Mouse (Mus musculus): ENCODE data around the gene Il9.

DNA sequence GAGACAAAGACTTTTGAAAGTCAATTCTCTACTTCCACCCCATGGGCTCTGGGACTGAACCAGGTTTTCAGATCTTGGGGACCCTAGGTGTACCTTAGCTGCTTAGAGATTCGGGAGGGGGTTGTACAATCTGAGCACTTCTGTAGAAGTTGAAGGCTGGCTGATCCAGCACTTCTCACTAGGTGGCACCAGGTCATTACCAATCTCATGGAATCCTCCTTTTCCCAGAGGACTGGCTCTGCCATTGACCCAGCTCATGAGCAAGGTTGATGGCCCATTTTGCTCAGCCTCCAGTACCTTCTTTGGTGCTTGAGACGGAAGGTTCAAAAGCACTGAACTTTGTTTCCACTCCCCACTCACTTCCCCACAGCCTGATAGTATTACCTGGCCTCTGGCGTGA lies 18.1 kb upstream of the Il9 start:
- no peak for TF ChIP-seq E2F4 (IDR thresholded peaks at IDR 0.05; ENCODE audit: insufficient read depth)
- no peak for TF ChIP-seq POLR2A (IDR thresholded peaks at IDR 0.05; ENCODE audit: insufficient read length, low read depth)
- TF ChIP-seq MAX (IDR thresholded peaks at IDR 0.05; ENCODE audit: low read depth): no peak
- no peak for TF ChIP-seq TCF12 (IDR thresholded peaks at IDR 0.05; ENCODE audit: insufficient read depth, poor library complexity, severe bottlenecking)
- TF ChIP-seq POLR2AphosphoS2 (IDR thresholded peaks at IDR 0.05; ENCODE audit: insufficient read length, low read depth): no peak
- TF ChIP-seq USF1 (IDR thresholded peaks at IDR 0.05; ENCODE audit: low read depth): no peak
